In the genomic region with DNA sequence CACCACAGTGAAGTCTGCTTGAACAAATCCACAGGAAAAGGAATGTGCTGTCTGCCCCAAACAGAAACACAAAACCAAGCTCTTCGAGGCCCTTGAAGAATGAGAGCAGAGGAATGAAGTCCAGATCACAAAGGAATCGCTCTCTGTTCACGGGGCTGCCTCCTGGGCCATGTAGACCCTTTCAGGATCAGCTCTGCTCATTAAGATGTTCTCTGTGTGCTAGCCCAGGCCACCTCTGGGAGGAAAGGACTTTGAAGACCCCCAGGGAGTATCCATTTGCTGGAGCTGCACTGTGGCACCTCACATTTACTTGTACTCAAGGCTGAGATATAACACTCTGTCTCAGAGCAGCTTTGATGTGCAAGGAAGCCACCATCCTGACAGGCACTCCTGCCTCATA, we compare ENCODE assay signal across 22 mouse cellular contexts.
DNase-seq lines count a peak whose midpoint lies in the region; ATAC-seq and TF ChIP-seq lines count a peak whose summit lies in the region.
"Had no signal": no experiment of that assay in that cellular context is flagged by ENCODE, and none has a peak within 500 bp of the region (broad histone marks: within the 10 kb centered on the region; RNA-seq: fewer than 3 reads in every experiment).

No protein-coding gene starts in this region.

- H3K4me1 ChIP-seq in forebrain, embryonic 10.5 days: peaks cover 13% of the 10 kb centered on the region
- no peaks in the 10 kb centered on the region for H3K4me1 ChIP-seq in forebrain, embryonic 11.5 days (replicated peaks; ENCODE audit: control insufficient read depth, insufficient read depth, low read length)
- H3K4me1 ChIP-seq in lung, embryonic 16.5 days (replicated peaks; ENCODE audit: control insufficient read depth, insufficient read depth, low read length): peaks cover 11% of the 10 kb centered on the region
- no peaks in the 10 kb centered on the region for H3K4me1 ChIP-seq in lung, adult 2 months (ENCODE audit: control insufficient read depth, insufficient read depth, low read length)
- H3K4me1 ChIP-seq in midbrain, embryonic 11.5 days (ENCODE audit: control insufficient read depth, insufficient read depth, low read length): peaks cover 9% of the 10 kb centered on the region; the same call in 1 of the 2 replicates
- H3K4me1 ChIP-seq in midbrain, embryonic 16.5 days (ENCODE audit: control insufficient read depth, insufficient read depth, low read length): peaks cover 5% of the 10 kb centered on the region
- H3K4me1 ChIP-seq in hindbrain, embryonic 13.5 days (replicated peaks): peaks cover 16% of the 10 kb centered on the region
- H3K4me1 ChIP-seq in liver, embryonic 11.5 days (replicated peaks; ENCODE audit: control insufficient read depth, insufficient read depth, low read length): no peaks in the 10 kb centered on the region
- H3K4me1 ChIP-seq: heart, embryonic 12.5 days had no signal

- H3K27me3 ChIP-seq in forebrain, embryonic 10.5 days (ENCODE audit: poor library complexity, severe bottlenecking): no peaks in the 10 kb centered on the region
- no peaks in the 10 kb centered on the region for H3K27me3 ChIP-seq in forebrain, embryonic 11.5 days (ENCODE audit: control insufficient read depth, insufficient read depth, low read length)
- H3K27me3 ChIP-seq in lung, embryonic 16.5 days (ENCODE audit: control insufficient read depth, insufficient read depth, low read depth, low read length): no peaks in the 10 kb centered on the region
- no peaks in the 10 kb centered on the region for H3K27me3 ChIP-seq in midbrain, embryonic 11.5 days (ENCODE audit: control insufficient read depth, insufficient read depth, low read length)
- H3K27me3 ChIP-seq in midbrain, embryonic 16.5 days (ENCODE audit: control insufficient read depth, insufficient read depth, low read depth, low read length): no peaks in the 10 kb centered on the region
- H3K27me3 ChIP-seq in hindbrain, embryonic 13.5 days: no peaks in the 10 kb centered on the region
- H3K27me3 ChIP-seq in liver, embryonic 11.5 days (replicated peaks; ENCODE audit: control insufficient read depth, insufficient read depth, low read length): no peaks in the 10 kb centered on the region
- H3K27me3 ChIP-seq: embryonic facial prominence, embryonic 12.5 days; hindbrain, embryonic 15.5 days; Patski had no signal

- WGBS in forebrain, embryonic 10.5 days: 37% methylated on average over 3 of the region's 3 CpGs
- WGBS in forebrain, embryonic 11.5 days: 33% methylated on average over 3 of the region's 3 CpGs
- 28% methylated on average over 3 of the region's 3 CpGs for WGBS in lung, embryonic 16.5 days
- WGBS in lung, adult 2 months: 46% methylated on average over 3 of the region's 3 CpGs
- WGBS in midbrain, embryonic 11.5 days: 18% methylated on average over 3 of the region's 3 CpGs
- 5% methylated on average over 3 of the region's 3 CpGs for WGBS in midbrain, embryonic 16.5 days
- 31% methylated on average over 3 of the region's 3 CpGs for WGBS in hindbrain, embryonic 13.5 days
- WGBS in liver, embryonic 11.5 days: 42% methylated on average over 3 of the region's 3 CpGs

- TF ChIP-seq CTCF in lung, adult 2 months (IDR thresholded peaks at IDR 0.05; ENCODE audit: insufficient read depth, low read length): no peak

- H3K27ac ChIP-seq in forebrain, embryonic 10.5 days: 0 out of 2 replicates have a peak overlapping the region, but pooled peaks have one; percentile 25
- H3K27ac ChIP-seq in forebrain, embryonic 11.5 days (ENCODE audit: low read depth, low read length): no peak overlapping the region
- no peak overlapping the region for H3K27ac ChIP-seq in lung, embryonic 16.5 days (ENCODE audit: low read length)
- no peak overlapping the region for H3K27ac ChIP-seq in midbrain, embryonic 11.5 days (ENCODE audit: low read depth, low read length)
- no peak overlapping the region for H3K27ac ChIP-seq in midbrain, embryonic 16.5 days (ENCODE audit: low read length)
- H3K27ac ChIP-seq in hindbrain, embryonic 13.5 days: no peak overlapping the region
- no peak overlapping the region for H3K27ac ChIP-seq in liver, embryonic 11.5 days (ENCODE audit: low read depth, low read length)
- H3K27ac ChIP-seq: embryonic facial prominence, embryonic 12.5 days; heart, adult 2 months; hindbrain, embryonic 10.5 days; hindbrain, embryonic 15.5 days had no signal

- no peak for TF ChIP-seq POLR2A in lung, adult 2 months (IDR thresholded peaks at IDR 0.05; ENCODE audit: borderline replicate concordance, extremely low read depth, low read depth, low read length)

- no peak overlapping the region for H3K9ac ChIP-seq in forebrain, embryonic 11.5 days (ENCODE audit: low read length)
- no peak overlapping the region for H3K9ac ChIP-seq in lung, embryonic 16.5 days (ENCODE audit: low read length)
- no peak overlapping the region for H3K9ac ChIP-seq in midbrain, embryonic 11.5 days (ENCODE audit: low read length)
- no peak overlapping the region for H3K9ac ChIP-seq in midbrain, embryonic 16.5 days (ENCODE audit: low read depth, low read length)
- no peak overlapping the region for H3K9ac ChIP-seq in hindbrain, embryonic 13.5 days
- H3K9ac ChIP-seq in liver, embryonic 11.5 days (ENCODE audit: low read depth, low read length): no peak overlapping the region
- H3K9ac ChIP-seq: embryonic facial prominence, embryonic 12.5 days; forebrain, postnatal 0 days; heart, embryonic 12.5 days; hindbrain, embryonic 15.5 days had no signal

- DNase-seq in forebrain, embryonic 10.5 days (ENCODE audit: extremely low spot score, low spot score): no peak
- no peak for DNase-seq in forebrain, embryonic 11.5 days (ENCODE audit: low spot score)
- DNase-seq in lung, adult 2 months: no peak
- peak; percentile 73 for DNase-seq in midbrain, embryonic 11.5 days (ENCODE audit: low spot score, missing footprints)
- no peak for DNase-seq in liver, embryonic 11.5 days (ENCODE audit: low spot score)
- DNase-seq: adrenal gland, postnatal 14 days; cerebellum, adult 18-20 months; cerebellum, adult 9-11 months; cerebellum, postnatal 36 days; forebrain, postnatal 0 days; gastrocnemius, postnatal 14 days; heart, adult 2 months had no signal

- H3K9me3 ChIP-seq in forebrain, embryonic 10.5 days: peaks cover 5% of the 10 kb centered on the region
- no peaks in the 10 kb centered on the region for H3K9me3 ChIP-seq in forebrain, embryonic 11.5 days (ENCODE audit: control insufficient read depth, low read length)
- peaks cover 2% of the 10 kb centered on the region; the same call in 1 of the 2 replicates for H3K9me3 ChIP-seq in lung, embryonic 16.5 days (ENCODE audit: control insufficient read depth, low read length)
- no peaks in the 10 kb centered on the region; the same call in 1 of the 2 replicates for H3K9me3 ChIP-seq in midbrain, embryonic 11.5 days (ENCODE audit: control insufficient read depth, low read length)
- H3K9me3 ChIP-seq in midbrain, embryonic 16.5 days (replicated peaks; ENCODE audit: control insufficient read depth, low read length, poor library complexity, severe bottlenecking): no peaks in the 10 kb centered on the region
- no peaks in the 10 kb centered on the region for H3K9me3 ChIP-seq in hindbrain, embryonic 13.5 days
- no peaks in the 10 kb centered on the region for H3K9me3 ChIP-seq in liver, embryonic 11.5 days (ENCODE audit: control insufficient read depth, low read length)
- H3K9me3 ChIP-seq: embryonic facial prominence, embryonic 12.5 days; hindbrain, embryonic 15.5 days had no signal

- no peak overlapping the region for H3K4me2 ChIP-seq in forebrain, embryonic 11.5 days (ENCODE audit: low read depth, low read length, severe bottlenecking)
- no peak overlapping the region for H3K4me2 ChIP-seq in lung, embryonic 16.5 days (ENCODE audit: low read depth, low read length)
- H3K4me2 ChIP-seq in midbrain, embryonic 11.5 days: no peak overlapping the region
- no peak overlapping the region for H3K4me2 ChIP-seq in midbrain, embryonic 16.5 days (ENCODE audit: low read length)
- no peak overlapping the region for H3K4me2 ChIP-seq in hindbrain, embryonic 13.5 days
- no peak overlapping the region for H3K4me2 ChIP-seq in liver, embryonic 11.5 days
- H3K4me2 ChIP-seq: embryonic facial prominence, embryonic 12.5 days; heart, embryonic 12.5 days; hindbrain, embryonic 15.5 days had no signal

- ATAC-seq in forebrain, embryonic 11.5 days (replicated peaks; ENCODE audit: low FRiP score): no peak
- ATAC-seq in lung, embryonic 16.5 days (ENCODE audit: low read depth): 0 out of 2 replicates have a peak, but pooled peaks have one; percentile 23
- no peak for ATAC-seq in midbrain, embryonic 11.5 days (ENCODE audit: low FRiP score)
- ATAC-seq in midbrain, embryonic 16.5 days: peak; percentile 66; the same call in 1 of the 2 replicates
- ATAC-seq in hindbrain, embryonic 13.5 days (ENCODE audit: low FRiP score): no peak
- ATAC-seq in liver, embryonic 11.5 days (replicated peaks; ENCODE audit: low FRiP score): no peak
- ATAC-seq: activated CD4-positive, CD25-positive, alpha-beta regulatory T cell, adult 4 months; forebrain, postnatal 0 days; inflammation-experienced regulatory T-cells, adult 6 months; Patski had no signal

- H3K4me3 ChIP-seq in forebrain, embryonic 10.5 days: no peak overlapping the region
- H3K4me3 ChIP-seq in forebrain, embryonic 11.5 days (ENCODE audit: low read depth, low read length): no peak overlapping the region
- no peak overlapping the region for H3K4me3 ChIP-seq in lung, embryonic 16.5 days (ENCODE audit: low read length)
- no peak overlapping the region for H3K4me3 ChIP-seq in lung, adult 2 months (replicated peaks; ENCODE audit: extremely low read depth, low read depth, low read length)
- no peak overlapping the region for H3K4me3 ChIP-seq in midbrain, embryonic 11.5 days (ENCODE audit: low read depth, low read length)
- H3K4me3 ChIP-seq in midbrain, embryonic 16.5 days (ENCODE audit: low read depth, low read length): no peak overlapping the region
- no peak overlapping the region for H3K4me3 ChIP-seq in hindbrain, embryonic 13.5 days
- H3K4me3 ChIP-seq in liver, embryonic 11.5 days (ENCODE audit: low read depth, low read length): no peak overlapping the region
- H3K4me3 ChIP-seq: embryonic facial prominence, embryonic 12.5 days; heart, adult 2 months; heart, embryonic 12.5 days; hindbrain, embryonic 10.5 days; hindbrain, embryonic 15.5 days had no signal

- no peaks in the 10 kb centered on the region for H3K36me3 ChIP-seq in forebrain, embryonic 10.5 days (replicated peaks)
- H3K36me3 ChIP-seq in forebrain, embryonic 11.5 days (ENCODE audit: control insufficient read depth, insufficient read depth, low read length): no peaks in the 10 kb centered on the region
- no peaks in the 10 kb centered on the region for H3K36me3 ChIP-seq in lung, embryonic 16.5 days (ENCODE audit: control insufficient read depth, insufficient read depth, low read length)
- no peaks in the 10 kb centered on the region for H3K36me3 ChIP-seq in midbrain, embryonic 11.5 days (ENCODE audit: control insufficient read depth, insufficient read depth, low read length)
- H3K36me3 ChIP-seq in midbrain, embryonic 16.5 days (ENCODE audit: control insufficient read depth, insufficient read depth, low read length): no peaks in the 10 kb centered on the region
- no peaks in the 10 kb centered on the region for H3K36me3 ChIP-seq in hindbrain, embryonic 13.5 days
- H3K36me3 ChIP-seq in liver, embryonic 11.5 days (ENCODE audit: control insufficient read depth, insufficient read depth, low read length): no peaks in the 10 kb centered on the region
- H3K36me3 ChIP-seq: embryonic facial prominence, embryonic 12.5 days; heart, embryonic 12.5 days; hindbrain, embryonic 10.5 days; hindbrain, embryonic 15.5 days had no signal

Comparison
In these comparisons a context has a peak if more than half of its experiments do, and no peak if none do; other contexts are left out.
1. ATAC-seq: peak in lung, embryonic 16.5 days (single experiment) and midbrain, embryonic 16.5 days (single experiment); none in forebrain, embryonic 11.5 days (single experiment), midbrain, embryonic 11.5 days (single experiment), hindbrain, embryonic 13.5 days (single experiment) and liver, embryonic 11.5 days (single experiment).